Mouse (Mus musculus) cerebellum, postnatal 10 days (tissue): ENCODE data around the gene Polr1d.
A peak's percentile ranks its signal among the peaks of the same experiment; 100 is the strongest.

ENCODE experiments used
- DNase-seq, 2 experiments: peaks; one replicate each; pipeline ENCODE4 v3.0.0; 2021; ENCODE audit warnings: mixed read lengths in 2 of 2

The Polr1d gene

GRCm38 (mm10) chr5:147090256-147090963 is 13.6 kb downstream of the Polr1d start:
- DNase-seq, result peak; percentile 81 to 89

DNA sequence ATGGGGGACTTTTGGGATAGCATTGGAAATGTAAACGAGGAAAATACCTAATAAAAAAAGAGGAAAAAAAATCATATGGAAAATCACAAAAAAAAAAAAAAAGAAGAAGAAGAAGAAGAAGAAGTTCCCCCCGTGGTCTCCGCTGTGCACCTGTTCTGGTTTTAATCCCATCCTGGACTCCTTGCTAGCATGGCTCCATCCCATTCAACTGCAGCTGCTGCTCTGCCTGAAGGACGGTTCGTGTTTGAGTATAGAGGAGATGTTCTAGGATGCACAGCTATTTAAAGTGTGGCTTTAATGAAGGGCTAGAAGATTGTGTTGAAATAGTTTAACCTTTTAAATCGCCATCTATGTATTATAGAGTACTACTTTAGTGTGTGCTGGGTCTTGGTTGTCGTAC is 15.6 kb downstream of the Polr1d start:
- no peak for DNase-seq

- DNase-seq, result peak in 1 of 2 experiments; percentile 37
Measured at GRCm38 (mm10) chr5:147094296-147094695, 17.4 kb downstream of the Polr1d start.

GRCm38 (mm10) chr5:147096586-147096985 is 19.7 kb downstream of the Polr1d start:
- DNase-seq, result no peak

- no peak for DNase-seq
Measured at GRCm38 (mm10) chr5:147098667-147099066, 21.8 kb downstream of the Polr1d start.

DNA sequence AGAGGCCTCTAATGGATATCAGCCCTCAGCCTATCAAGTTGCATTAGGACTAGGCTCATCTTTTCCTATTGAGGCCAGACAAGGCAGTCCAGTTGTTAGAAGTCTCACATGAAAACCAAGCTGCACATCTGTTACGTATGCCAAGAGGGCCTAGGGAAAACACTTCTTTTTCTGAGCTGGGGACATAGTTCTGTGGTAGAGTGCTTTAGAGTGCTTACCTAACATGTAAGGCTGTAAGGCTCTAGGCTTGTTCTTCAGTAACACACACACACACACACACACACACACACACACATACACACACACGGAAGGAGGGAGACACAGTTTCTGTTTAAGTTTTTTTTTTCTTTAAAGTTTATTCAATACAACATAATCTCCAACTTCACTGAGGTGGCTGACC is 23.3 kb downstream of the Polr1d start:
- DNase-seq, result no peak

DNA sequence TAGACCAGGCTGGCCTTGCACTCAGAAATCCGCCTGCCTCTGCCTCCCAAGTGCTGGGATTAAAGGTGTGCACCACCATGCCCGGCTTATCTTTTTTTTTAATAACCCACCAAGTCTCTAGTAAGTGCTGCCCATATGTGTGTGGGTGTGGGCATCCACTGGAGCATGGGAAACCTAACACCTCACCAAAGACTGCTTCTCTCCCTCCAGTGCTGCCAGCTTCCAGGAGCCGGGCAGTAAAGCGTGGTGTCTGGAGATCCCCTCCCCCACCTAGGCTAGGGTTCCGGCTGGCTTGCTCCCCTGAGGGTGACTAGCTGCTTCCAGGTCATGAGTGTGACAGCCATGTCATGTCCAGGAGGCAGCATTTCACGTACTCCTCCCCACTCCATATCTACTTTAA is 25.4 kb downstream of the Polr1d start:
- DNase-seq, result no peak

- DNase-seq, result peak; percentile 71 to 76
Measured at GRCm38 (mm10) chr5:147107276-147107675, 30.4 kb downstream of the Polr1d start.

- peak; percentile 69 to 72 for DNase-seq
Measured at GRCm38 (mm10) chr5:147108861-147109591, 32.2 kb downstream of the Polr1d start.

GRCm38 (mm10) chr5:147114738-147115137 is 37.9 kb downstream of the Polr1d start:
- peak; percentile 28 to 39 for DNase-seq

- no peak for DNase-seq
Measured at GRCm38 (mm10) chr5:147115631-147116030, 38.8 kb downstream of the Polr1d start.

- DNase-seq, result no peak
Measured at GRCm38 (mm10) chr5:147117027-147117426, 40.2 kb downstream of the Polr1d start.

GRCm38 (mm10) chr5:147121146-147121545 is 44.3 kb downstream of the Polr1d start:
- DNase-seq, result peak in 1 of 2 experiments; percentile 41

GRCm38 (mm10) chr5:147124794-147125193 is 47.9 kb downstream of the Polr1d start:
- DNase-seq, result no peak

DNA sequence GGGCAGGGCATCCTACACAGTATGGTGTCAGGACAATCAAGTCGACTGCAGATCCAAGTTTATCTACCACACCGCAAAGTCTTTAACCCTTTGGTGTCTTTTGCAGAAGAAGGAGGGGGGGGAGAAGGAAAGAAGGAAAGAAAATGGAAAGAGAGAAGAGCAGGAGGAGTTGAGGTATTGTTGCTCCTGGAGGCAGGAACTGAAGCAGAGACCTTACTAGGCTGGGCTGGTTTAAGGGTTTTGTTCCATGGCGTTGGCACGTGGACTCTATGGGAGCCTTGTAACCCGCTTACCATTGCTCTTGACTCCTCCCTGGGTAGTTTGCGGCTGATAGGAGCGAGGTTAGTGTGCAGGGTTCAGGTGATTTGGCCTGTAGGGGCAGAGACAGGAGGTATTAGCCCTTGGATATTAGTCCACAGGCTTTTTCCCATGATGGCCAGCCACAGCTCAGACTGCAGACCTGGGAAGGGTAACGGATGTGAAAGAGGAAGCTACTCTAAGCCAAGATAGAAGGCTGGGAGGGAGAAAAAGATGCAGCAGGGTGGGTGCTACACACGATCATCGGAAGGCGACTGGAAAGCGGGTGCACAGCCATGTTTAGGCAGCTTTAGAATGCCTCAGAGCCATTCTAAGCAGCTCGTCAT is 48.8 kb downstream of the Polr1d start:
- DNase-seq, result no peak

GRCm38 (mm10) chr5:147127860-147128259 is 51.0 kb downstream of the Polr1d start:
- DNase-seq, result no peak

DNA sequence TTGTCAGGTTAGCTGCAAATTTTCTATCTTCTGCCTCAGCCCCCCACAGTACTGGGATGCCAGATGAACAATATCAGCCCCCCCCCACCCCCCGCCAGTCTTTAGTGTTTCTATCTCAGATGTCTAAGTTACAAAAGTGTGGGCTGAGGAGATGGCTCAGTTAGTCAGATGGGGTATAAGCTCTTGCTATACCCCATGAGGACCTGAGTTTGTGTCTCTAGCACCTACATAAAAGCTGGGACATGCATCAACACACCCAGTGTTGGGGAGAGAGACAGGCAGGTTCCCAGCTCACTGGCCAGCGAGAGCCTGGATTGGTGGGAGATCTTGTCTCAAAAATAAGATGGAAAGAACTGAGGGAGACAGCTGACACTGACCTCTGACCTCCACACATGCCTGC is 52.6 kb downstream of the Polr1d start:
- no peak for DNase-seq

DNA sequence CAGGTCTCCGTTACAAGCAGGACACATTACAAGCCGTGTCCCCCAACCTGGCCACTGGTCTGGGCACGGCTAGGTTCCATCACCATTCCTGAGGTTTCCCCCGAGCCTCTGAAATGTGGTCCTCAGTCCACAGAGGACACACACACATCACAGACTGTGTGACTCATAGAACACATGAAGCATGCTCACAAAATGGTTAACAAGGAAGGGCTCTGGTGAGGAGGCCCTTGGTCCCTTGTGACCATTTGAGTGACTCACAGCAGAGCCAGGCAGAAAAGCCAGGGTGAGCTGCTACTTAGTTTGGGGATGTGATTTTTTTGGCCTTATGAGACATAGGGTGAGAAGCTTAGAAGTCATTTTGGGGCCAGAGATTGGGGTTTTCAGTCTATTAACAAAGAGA is 55.1 kb downstream of the Polr1d start:
- no peak for DNase-seq

DNA sequence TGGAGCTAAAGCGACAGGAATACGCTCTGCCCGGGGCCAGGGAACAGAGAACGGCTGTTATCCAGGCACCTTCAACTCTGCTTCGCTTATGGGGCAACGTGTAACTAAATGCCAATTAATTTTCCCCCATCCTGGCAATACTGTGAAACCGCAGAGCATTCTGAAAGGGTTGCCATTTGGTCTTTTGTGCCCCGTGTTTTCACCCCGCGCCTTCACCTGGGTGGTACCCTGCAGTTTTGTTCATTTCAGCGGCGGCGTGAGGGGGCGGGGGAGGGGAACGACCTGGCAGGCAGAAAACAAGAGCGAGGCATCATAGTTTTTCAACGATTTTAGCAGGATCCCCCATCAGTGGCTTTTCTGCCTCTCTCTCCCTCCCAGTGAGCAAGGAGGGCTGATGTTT is 56.8 kb downstream of the Polr1d start:
- peak; percentile 16 to 25 for DNase-seq

GRCm38 (mm10) chr5:147134341-147135088 is 57.7 kb downstream of the Polr1d start:
- DNase-seq, result peak; percentile 15 to 21

DNA sequence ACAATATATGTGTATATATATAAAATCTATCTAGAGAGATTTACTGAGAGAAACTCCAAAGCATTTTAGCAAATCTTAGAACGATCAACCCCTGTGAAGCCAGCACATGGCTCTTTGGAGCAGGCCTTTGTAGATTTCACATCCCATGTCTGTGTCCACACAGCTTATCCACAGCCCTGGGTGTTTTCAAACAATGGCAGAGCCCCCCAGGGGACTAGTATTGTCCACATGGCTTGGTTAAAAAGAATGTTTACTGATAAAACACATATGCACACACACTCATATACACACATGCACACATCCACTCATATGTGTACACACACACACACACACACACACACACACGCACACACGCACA is 58.2 kb downstream of the Polr1d start:
- no peak for DNase-seq

DNA sequence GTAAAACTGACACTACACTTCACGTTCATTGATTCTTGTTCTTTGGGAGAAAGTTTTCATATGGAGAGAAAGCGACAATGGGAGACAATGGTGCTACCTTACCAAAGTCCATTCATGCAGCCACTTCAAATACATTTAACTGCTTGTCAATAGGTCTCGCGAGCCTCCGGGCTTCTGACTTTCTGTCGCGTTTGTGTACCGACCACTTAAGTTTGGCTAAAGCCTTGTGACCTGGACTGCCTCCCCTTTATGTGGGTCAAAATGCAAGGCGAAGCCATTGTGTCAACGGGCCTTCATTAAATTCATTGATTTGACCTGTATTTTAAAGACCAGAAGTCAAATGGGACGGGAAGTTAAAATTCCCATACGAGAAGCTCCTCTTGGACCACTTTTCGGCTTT is 59.1 kb downstream of the Polr1d start:
- DNase-seq, result no peak

DNA sequence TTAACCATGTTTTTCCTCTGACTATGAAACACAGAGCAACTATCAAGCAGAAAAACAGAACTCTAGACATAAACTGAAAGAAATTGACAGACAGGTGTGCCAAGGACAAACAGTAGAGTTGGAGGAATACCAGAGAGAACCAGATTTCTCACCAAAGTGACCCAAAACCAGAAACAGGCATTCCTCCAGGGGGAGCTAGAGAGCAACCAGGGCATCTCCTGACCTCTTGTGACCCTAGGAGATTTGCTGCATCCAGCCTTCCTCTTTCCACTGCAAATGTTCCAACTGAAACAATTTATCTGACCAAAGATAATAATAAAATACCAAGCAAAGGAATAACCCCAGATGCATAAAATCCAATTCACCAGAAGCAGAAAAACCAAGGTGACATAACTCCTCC is 70.5 kb downstream of the Polr1d start:
- no peak for DNase-seq
